Mouse (Mus musculus) liver, embryonic 11.5 days (tissue): ENCODE data around the gene Cdkal1. TPM values are rescaled to one million over a fixed set of nuclear protein-coding genes. Genes with fewer than 3 reads are reported as not detected.

Source experiments
- ATAC-seq: fragments of 200-750 bp; cut with Nextera tagmentation; replicated peaks from 2 replicates; pipeline ENCODE4 v1.8.0; 2017; ENCODE audit warnings: moderate number of reproducible peaks, mild to moderate bottlenecking, moderate TSS enrichment, moderate library complexity; ENCODE audit not compliant: low FRiP score
- DNase-seq: peaks from one replicate; pipeline ENCODE4 v3.0.0-alpha.2; 2017; ENCODE audit warnings: low spot score
- H3K27ac ChIP-seq: fragments of 300-500 bp; sonication (generic); 2 replicates; pipeline ENCODE4 v1.5.1; 2014; ENCODE audit warnings: mild to moderate bottlenecking, low read depth, low read length, control low read depth
- H3K27me3 ChIP-seq: fragments of 300-500 bp; sonication (generic); replicated peaks from 2 replicates; pipeline ENCODE4 v1.6.1; 2014; ENCODE audit warnings: low read length, mixed read lengths; ENCODE audit not compliant: control insufficient read depth, insufficient read depth
- H3K36me3 ChIP-seq: fragments of 300-500 bp; sonication (generic); 2 replicates; pipeline ENCODE4 v1.6.1; 2014; ENCODE audit warnings: mild to moderate bottlenecking, low read length, moderate library complexity, mixed read lengths; ENCODE audit not compliant: control insufficient read depth, insufficient read depth
- H3K4me1 ChIP-seq: fragments of 300-500 bp; sonication (generic); replicated peaks from 2 replicates; pipeline ENCODE4 v1.6.1; 2014; ENCODE audit warnings: low read length, mixed read lengths; ENCODE audit not compliant: control insufficient read depth, insufficient read depth
- H3K4me2 ChIP-seq: fragments of 300-500 bp; sonication (generic); 2 replicates; pipeline ENCODE4 v1.6.1; 2014; ENCODE audit warnings: mild to moderate bottlenecking, control low read depth, moderate library complexity
- H3K4me3 ChIP-seq: fragments of 300-500 bp; sonication (generic); 2 replicates; pipeline ENCODE4 v1.5.1; 2014; ENCODE audit warnings: low read depth, low read length, control low read depth
- H3K9ac ChIP-seq: fragments of 300-500 bp; sonication (generic); 2 replicates; pipeline ENCODE4 v1.6.1; 2014; ENCODE audit warnings: low read depth, low read length, control low read depth
- H3K9me3 ChIP-seq: fragments of 300-500 bp; sonication (generic); 2 replicates; pipeline ENCODE4 v1.6.1; 2016; ENCODE audit warnings: low read length, inconsistent platforms, mixed read lengths; ENCODE audit not compliant: control insufficient read depth
- WGBS: fragments of 180-500 bp; shearing (Covaris S2); extraction: QIAGEN DNeasy Blood & Tissue Kit; methylation state at CpG from one replicate; pipeline ENCODE4 v1.1.7; 2014; 5-methylcytosine and 5-hydroxymethylcytosine counted together
- polyA plus RNA-seq: library from polyadenylated mRNA; unstranded; fragments of >200 nt; fragmentation: Nextera tagmentation; extraction: Ambion mirVana; gene quantifications from 2 replicates; pipeline ENCODE4 v1.2.1, GENCODE M21; 2014

The Cdkal1 gene
- 26.3 and 28.0 TPM in 2 replicates for polyA plus RNA-seq

DNA sequence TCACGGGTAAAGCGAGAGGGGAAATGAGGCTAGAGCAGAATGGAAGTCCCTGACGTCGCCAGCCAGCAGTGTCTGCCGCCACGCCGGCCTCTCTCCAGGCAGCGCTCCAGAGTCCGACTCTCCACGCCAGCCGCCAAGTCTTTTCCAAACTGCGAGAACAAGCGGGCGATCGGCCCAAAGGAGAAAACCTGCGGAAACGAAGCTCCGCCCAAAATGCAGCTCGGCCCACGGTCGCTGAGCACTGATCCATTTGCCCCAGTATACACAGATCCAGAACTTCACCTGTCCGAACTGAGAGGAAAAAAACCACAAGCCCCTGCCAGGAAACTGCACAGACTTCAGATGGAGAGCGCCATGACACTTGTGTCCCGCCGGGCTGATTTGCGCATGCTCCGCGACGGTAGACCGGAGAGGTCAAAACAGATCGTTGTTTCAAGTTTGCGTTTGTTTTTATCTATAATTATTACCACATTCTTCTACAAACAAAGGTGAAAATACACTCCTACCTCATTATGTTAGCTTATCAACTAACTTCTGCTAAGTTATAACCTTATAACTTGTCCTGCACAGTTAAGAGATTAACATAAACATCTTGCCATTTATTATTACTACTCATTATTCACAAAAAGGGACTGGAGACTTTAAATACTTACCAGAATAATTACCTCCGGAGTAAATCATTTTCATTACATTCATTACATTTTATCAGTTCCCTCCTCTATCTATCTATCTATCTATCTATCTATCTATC lies at the start of gene Cdkal1:
TSS of gene Cdkal1 (minus strand) at position 394 of the 751 bp plus-strand sequence.
- Histone ChIP-seq H3K9ac (peak within 1 kb of the TSS; percentile 85), H3K4me1 (peaks cover 7% of the 10 kb centered on the region), H3K27ac (peak within 1 kb of the TSS; percentile 66), H3K36me3 (peaks cover 8% of the 10 kb centered on the region; the same call in 1 of the 2 replicates), H3K4me2 (peak within 1 kb of the TSS; percentile 67), H3K27me3 (no peaks in the 10 kb centered on the region), H3K9me3 (no peaks in the 10 kb centered on the region), H3K4me3 (peak within 1 kb of the TSS; percentile 91)
- DNase-seq (peak; percentile 78), ATAC-seq (peak; percentile 82)
- under 1% methylated on average over 33 of the region's 33 CpGs for WGBS

DNA sequence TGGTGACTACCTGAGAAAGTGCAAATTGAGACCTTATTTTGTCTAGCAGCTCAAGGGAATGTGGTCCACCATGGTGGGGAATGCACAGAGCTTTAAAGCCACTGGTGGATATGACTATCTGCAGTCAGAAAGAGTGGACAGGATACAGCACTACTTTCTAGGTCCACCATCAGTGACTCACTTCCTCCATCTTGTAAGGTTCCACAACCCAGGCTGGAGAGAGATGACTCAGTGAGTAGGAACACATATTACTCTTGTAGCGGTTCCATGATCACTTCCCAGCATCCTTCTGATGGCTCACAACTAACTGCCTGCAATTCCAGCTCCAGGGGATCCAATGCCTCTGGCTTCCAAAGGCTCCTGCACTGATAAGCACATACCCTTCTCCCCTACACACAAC lies 47.9 kb upstream of the Cdkal1 start:
- 82% methylated on average over 1 of the region's 1 CpGs for WGBS
- H3K36me3 ChIP-seq = peaks cover 26% of the 10 kb centered on the region
- ATAC-seq (no peak), DNase-seq (no peak)
- no peaks in the 10 kb centered on the region for H3K4me1 ChIP-seq
- H3K4me2 ChIP-seq = no peak overlapping the region
- H3K27me3 ChIP-seq = no peaks in the 10 kb centered on the region
- H3K9me3 ChIP-seq = peaks cover 4% of the 10 kb centered on the region; the same call in 1 of the 2 replicates
- no peak overlapping the region for H3K4me3 ChIP-seq
- H3K27ac ChIP-seq = no peak overlapping the region
- no peak overlapping the region for H3K9ac ChIP-seq

- Histone ChIP-seq H3K27me3 (no peaks in the 10 kb centered on the region), H3K4me1 (no peaks in the 10 kb centered on the region), H3K27ac (no peak overlapping the region), H3K9ac (no peak overlapping the region), H3K4me3 (no peak overlapping the region), H3K36me3 (peaks cover 21% of the 10 kb centered on the region), H3K4me2 (no peak overlapping the region), H3K9me3 (peaks cover 4% of the 10 kb centered on the region; the same call in 1 of the 2 replicates)
- 69% methylated on average over 1 of the region's 1 CpGs for WGBS
- ATAC-seq = no peak
- DNase-seq = no peak
These were observed 47.2 kb upstream of the Cdkal1 start for GRCm38 (mm10) chr13:29902676-29903075.

DNA sequence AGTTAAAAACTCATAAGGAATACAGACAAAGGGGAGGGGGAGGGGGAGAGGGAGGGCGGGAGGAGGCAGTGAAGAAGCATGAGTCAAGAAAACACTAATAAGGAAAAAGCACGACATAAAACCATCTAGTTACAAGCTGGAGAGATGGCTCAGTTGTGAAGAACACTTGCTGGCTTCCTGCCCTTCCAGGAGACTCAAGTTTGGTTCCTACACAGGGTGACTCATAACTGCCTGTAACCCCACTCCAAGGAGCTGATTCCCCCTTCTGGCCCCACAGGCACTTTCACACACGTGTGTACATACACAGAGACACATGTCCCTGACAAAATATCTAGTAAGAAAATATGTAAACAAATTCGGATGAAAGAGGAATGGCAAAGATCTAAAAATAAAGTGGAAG lies 46.2 kb upstream of the Cdkal1 start:
- Histone ChIP-seq H3K9ac (no peak overlapping the region), H3K4me1 (no peaks in the 10 kb centered on the region), H3K9me3 (peaks cover 4% of the 10 kb centered on the region; the same call in 1 of the 2 replicates), H3K36me3 (peaks cover 11% of the 10 kb centered on the region; the same call in 1 of the 2 replicates), H3K4me2 (no peak overlapping the region), H3K4me3 (no peak overlapping the region), H3K27me3 (no peaks in the 10 kb centered on the region), H3K27ac (no peak overlapping the region)
- WGBS = 59% methylated on average over 4 of the region's 4 CpGs
- ATAC-seq (no peak), DNase-seq (no peak)

GRCm38 (mm10) chr13:29866780-29867179 lies 11.3 kb upstream of the Cdkal1 start:
- Histone ChIP-seq H3K27me3 (no peaks in the 10 kb centered on the region), H3K4me3 (no peak overlapping the region), H3K36me3 (no peaks in the 10 kb centered on the region), H3K9ac (no peak overlapping the region), H3K27ac (no peak overlapping the region), H3K4me1 (no peaks in the 10 kb centered on the region), H3K9me3 (no peaks in the 10 kb centered on the region), H3K4me2 (no peak overlapping the region)
- ATAC-seq (no peak), DNase-seq (no peak)
- 87% methylated on average over 3 of the region's 3 CpGs for WGBS

GRCm38 (mm10) chr13:29864331-29864730 lies 8.9 kb upstream of the Cdkal1 start:
- H3K4me2 ChIP-seq = no peak overlapping the region
- H3K9me3 ChIP-seq = no peaks in the 10 kb centered on the region
- no peak overlapping the region for H3K9ac ChIP-seq
- H3K4me1 ChIP-seq = no peaks in the 10 kb centered on the region
- H3K36me3 ChIP-seq = no peaks in the 10 kb centered on the region
- H3K27ac ChIP-seq = no peak overlapping the region
- ATAC-seq (no peak), DNase-seq (no peak)
- 79% methylated on average over 6 of the region's 6 CpGs for WGBS
- no peaks in the 10 kb centered on the region for H3K27me3 ChIP-seq
- no peak overlapping the region for H3K4me3 ChIP-seq

DNA sequence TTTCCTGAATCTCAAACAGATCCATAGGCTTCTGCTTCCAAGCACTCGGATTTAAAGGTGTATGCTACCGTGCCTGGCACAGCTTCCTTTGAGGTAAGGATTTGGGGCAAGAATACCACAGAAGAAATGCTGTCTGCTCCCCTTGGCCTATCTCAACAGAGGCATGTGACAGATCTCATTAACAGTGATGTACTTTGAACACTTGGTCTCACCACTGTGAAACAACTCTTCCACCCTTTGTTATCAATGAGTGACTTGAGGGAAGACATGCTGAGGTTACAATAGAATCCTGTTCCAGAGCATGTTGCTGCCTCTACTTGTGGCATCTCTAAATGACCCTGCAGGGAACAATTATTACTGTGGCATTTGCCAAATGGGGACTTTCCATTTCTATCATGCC lies 4.6 kb upstream of the Cdkal1 start:
- no peak for DNase-seq
- H3K27me3 ChIP-seq = no peaks in the 10 kb centered on the region
- no peak overlapping the region for H3K4me2 ChIP-seq
- no peak for ATAC-seq
- H3K4me1 ChIP-seq = no peaks in the 10 kb centered on the region
- H3K9ac ChIP-seq = no peak overlapping the region
- no peak overlapping the region for H3K27ac ChIP-seq
- no peak overlapping the region for H3K4me3 ChIP-seq
- no peaks in the 10 kb centered on the region for H3K9me3 ChIP-seq
- no peaks in the 10 kb centered on the region for H3K36me3 ChIP-seq
- WGBS = 58% methylated on average over 2 of the region's 2 CpGs

GRCm38 (mm10) chr13:29857436-29857835 lies 2.0 kb upstream of the Cdkal1 start:
- no peaks in the 10 kb centered on the region for H3K27me3 ChIP-seq
- no peaks in the 10 kb centered on the region for H3K9me3 ChIP-seq
- H3K4me2 ChIP-seq = no peak overlapping the region
- peaks cover 7% of the 10 kb centered on the region for H3K4me1 ChIP-seq
- H3K36me3 ChIP-seq = peaks cover 3% of the 10 kb centered on the region; the same call in 1 of the 2 replicates
- H3K4me3 ChIP-seq = no peak overlapping the region
- ATAC-seq = 0 out of 2 replicates have a peak, but pooled peaks have one; percentile 44
- no peak overlapping the region for H3K27ac ChIP-seq
- no peak overlapping the region for H3K9ac ChIP-seq
- DNase-seq = no peak
- WGBS = 14% methylated on average over 4 of the region's 4 CpGs

DNA sequence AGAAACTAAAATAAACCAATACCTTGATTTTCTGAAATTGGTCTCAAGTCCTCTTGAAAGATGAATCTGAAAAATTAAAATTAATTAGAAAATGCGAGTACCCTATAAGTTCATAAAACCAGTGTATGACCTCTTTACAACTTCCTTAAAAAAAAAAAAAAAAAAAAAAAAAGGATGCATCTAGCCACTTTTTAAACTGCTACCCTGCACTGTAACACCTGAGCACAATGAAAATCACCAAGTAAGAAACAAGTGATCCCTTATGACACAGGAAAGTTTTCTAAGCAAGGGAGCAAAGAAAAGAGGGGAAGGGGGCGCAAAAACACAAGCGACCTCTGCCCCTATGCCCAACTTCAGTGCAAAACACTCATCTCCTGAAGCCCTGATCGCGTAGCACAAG lies 598 bp downstream of the Cdkal1 start:
- Histone ChIP-seq H3K27me3 (no peaks in the 10 kb centered on the region), H3K4me3 (peak overlapping the region; percentile 91), H3K36me3 (peaks cover 8% of the 10 kb centered on the region; the same call in 1 of the 2 replicates), H3K9me3 (no peaks in the 10 kb centered on the region), H3K27ac (peak overlapping the region; percentile 66), H3K4me1 (peaks cover 7% of the 10 kb centered on the region), H3K9ac (peak overlapping the region; percentile 85), H3K4me2 (peak overlapping the region; percentile 67)
- DNase-seq (no peak), ATAC-seq (no peak)
- 0% methylated on average over 5 of the region's 5 CpGs for WGBS
